Mouse (Mus musculus): ENCODE results near the gene Ank3.

Gene Ank3

DNA sequence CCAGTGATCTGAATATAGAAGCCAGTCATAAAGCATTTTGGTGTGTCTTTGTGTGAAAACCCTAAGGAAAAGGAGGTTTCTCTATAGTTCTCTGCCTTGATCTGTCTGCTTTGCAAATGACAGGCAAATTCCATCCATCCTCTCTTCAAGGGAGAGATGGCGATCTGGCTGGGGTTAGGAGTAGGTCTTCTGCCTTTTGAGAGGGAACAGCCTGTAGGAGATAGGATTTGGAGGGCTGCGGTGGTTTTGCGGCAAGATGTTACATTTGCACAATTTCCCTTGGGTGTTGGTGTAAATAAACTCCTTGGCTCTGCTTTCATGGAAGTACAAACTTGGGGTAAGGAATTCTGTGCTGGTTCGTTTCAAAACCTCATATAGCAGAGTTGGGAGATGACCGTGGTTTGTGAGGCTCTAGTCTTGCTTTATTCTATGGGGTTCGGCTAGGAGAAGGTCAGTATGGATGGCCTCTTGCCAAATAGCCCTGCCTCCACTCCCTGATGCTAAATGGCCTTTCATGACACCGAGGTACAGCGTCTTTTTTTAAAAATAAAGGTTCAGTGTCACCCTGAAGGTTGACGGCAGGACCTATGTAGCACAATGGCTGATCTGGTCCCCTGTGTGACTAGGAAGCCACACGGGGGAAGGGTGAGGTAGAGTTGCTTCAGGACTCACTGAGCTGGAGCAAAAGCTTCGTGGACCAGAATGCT is 309.4 kb downstream of the Ank3 start:
- H3K36me3 ChIP-seq (ENCODE audit: insufficient read depth, low read length): no peaks in the 10 kb centered on the region
- no peak overlapping the region for H3K4me3 ChIP-seq (replicated peaks; ENCODE audit: low read length)
- H3K9me3 ChIP-seq (ENCODE audit: low read length): no peaks in the 10 kb centered on the region
- peaks cover 3% of the 10 kb centered on the region for H3K27me3 ChIP-seq (ENCODE audit: insufficient read depth, low read length)
- peaks cover 8% of the 10 kb centered on the region for H3K4me1 ChIP-seq (replicated peaks; ENCODE audit: low read depth, low read length)
- no peak for TF ChIP-seq CTCF (conservative IDR thresholded peaks at IDR 0.05; ENCODE audit: low read length)
- no peak for TF ChIP-seq POU5F1 (IDR thresholded peaks at IDR 0.05; ENCODE audit: borderline replicate concordance, low read length)
- no peak for TF ChIP-seq NANOG (IDR thresholded peaks at IDR 0.05; ENCODE audit: borderline replicate concordance, low read length)

DNA sequence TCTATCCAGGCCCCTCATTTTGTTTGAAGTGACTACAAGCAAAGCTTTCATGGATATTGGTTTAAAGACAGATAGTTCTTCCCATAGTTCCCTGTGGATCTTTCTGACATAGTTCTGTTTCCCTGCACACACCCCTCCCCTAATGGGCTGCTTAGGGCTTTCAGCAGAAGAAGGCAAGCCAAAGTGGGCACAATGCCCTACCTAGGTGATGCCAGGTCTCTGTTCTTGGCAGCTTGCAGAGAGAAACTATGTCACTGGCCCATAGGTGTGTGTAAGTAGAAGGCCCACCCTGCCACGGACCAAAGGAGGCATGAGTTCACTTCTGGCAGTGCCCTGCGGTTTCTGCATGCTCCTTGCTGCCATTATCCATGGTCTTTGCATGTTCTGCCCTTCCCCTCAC is 311.1 kb downstream of the Ank3 start:
- Histone ChIP-seq H3K9me3 (ENCODE audit: low read length) (no peaks in the 10 kb centered on the region), H3K27me3 (ENCODE audit: insufficient read depth, low read length) (peaks cover 3% of the 10 kb centered on the region), H3K36me3 (ENCODE audit: insufficient read depth, low read length) (no peaks in the 10 kb centered on the region), H3K4me1 (replicated peaks; ENCODE audit: low read depth, low read length) (peaks cover 8% of the 10 kb centered on the region), H3K4me3 (replicated peaks; ENCODE audit: low read length) (no peak overlapping the region)
- TF ChIP-seq POU5F1 (IDR thresholded peaks at IDR 0.05; ENCODE audit: borderline replicate concordance, low read length): no peak
- no peak for TF ChIP-seq NANOG (IDR thresholded peaks at IDR 0.05; ENCODE audit: borderline replicate concordance, low read length)
- TF ChIP-seq CTCF (conservative IDR thresholded peaks at IDR 0.05; ENCODE audit: low read length): no peak

DNA sequence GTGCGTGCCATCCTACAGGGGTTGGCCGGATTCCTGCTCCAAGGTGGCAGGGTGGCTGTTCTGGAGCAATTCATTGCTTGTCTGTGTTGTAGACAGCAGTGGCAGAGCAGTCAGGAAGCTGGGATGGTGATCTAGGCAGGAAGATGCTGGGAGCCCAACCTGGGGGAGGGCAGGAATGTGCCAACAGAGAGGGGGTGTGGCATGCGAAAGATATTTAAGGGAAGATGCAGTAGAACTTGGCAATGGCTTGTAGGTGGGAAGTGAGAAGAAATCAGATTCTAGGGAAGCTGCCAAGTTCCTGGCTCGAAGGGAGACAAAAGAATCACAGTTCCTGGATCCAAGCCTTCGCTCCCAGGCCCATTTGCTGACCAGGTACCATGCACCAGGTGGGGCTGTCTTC is 312.2 kb downstream of the Ank3 start:
- Histone ChIP-seq H3K27me3 (ENCODE audit: insufficient read depth, low read length) (peaks cover 3% of the 10 kb centered on the region), H3K4me3 (replicated peaks; ENCODE audit: low read length) (no peak overlapping the region), H3K9me3 (ENCODE audit: low read length) (no peaks in the 10 kb centered on the region), H3K4me1 (replicated peaks; ENCODE audit: low read depth, low read length) (peaks cover 8% of the 10 kb centered on the region), H3K36me3 (ENCODE audit: insufficient read depth, low read length) (no peaks in the 10 kb centered on the region)
- no peak for TF ChIP-seq POU5F1 (IDR thresholded peaks at IDR 0.05; ENCODE audit: borderline replicate concordance, low read length)
- no peak for TF ChIP-seq NANOG (IDR thresholded peaks at IDR 0.05; ENCODE audit: borderline replicate concordance, low read length)
- TF ChIP-seq CTCF (conservative IDR thresholded peaks at IDR 0.05; ENCODE audit: low read length): no peak

DNA sequence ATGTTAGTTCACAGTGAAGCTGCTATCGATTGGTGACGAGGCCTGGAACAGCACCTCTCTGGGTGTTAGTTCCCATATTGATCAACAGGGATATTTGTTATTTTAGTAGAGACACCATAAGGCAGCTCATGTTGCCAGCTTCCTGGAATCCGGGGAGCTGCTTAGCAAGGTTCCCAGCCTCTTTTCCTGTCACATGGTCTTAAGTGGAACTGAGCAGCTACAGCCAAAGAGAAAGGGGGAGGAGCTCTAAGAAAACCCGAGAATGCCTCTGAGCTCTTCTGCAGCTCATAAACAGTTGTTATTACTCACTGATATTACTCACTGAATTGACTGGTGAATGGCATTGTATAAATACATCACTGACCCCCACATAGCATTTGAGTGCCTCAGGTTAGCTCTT is 318.3 kb downstream of the Ank3 start:
- Histone ChIP-seq H3K9me3 (ENCODE audit: low read length) (no peaks in the 10 kb centered on the region), H3K27me3 (ENCODE audit: insufficient read depth, low read length) (no peaks in the 10 kb centered on the region), H3K36me3 (ENCODE audit: insufficient read depth, low read length) (no peaks in the 10 kb centered on the region), H3K4me3 (replicated peaks; ENCODE audit: low read length) (no peak overlapping the region), H3K4me1 (replicated peaks; ENCODE audit: low read depth, low read length) (no peaks in the 10 kb centered on the region)
- TF ChIP-seq NANOG (IDR thresholded peaks at IDR 0.05; ENCODE audit: borderline replicate concordance, low read length) (no peak), POU5F1 (IDR thresholded peaks at IDR 0.05; ENCODE audit: borderline replicate concordance, low read length) (no peak), CTCF (conservative IDR thresholded peaks at IDR 0.05; ENCODE audit: low read length) (no peak)

DNA sequence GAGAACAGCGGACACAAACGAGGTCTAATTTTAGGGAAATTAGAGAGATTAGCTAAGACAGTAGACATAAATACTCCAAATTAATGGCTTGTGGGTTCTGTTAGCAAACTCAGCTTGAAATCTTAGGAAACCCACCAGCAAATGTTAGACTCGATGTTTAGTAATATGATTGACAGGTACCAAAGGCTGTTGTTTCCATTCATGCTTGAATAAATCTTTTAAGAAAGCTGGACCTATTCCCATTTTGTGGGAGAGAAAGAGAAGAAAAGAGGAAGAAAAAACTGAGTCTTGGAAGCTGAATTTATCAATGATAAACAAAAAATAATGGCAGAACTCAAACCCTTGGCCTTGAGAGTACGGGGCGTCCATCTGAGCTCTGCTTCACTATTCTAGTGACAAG is 320.8 kb downstream of the Ank3 start:
- Histone ChIP-seq H3K4me3 (replicated peaks; ENCODE audit: low read length) (no peak overlapping the region), H3K27me3 (ENCODE audit: insufficient read depth, low read length) (no peaks in the 10 kb centered on the region), H3K9me3 (ENCODE audit: low read length) (no peaks in the 10 kb centered on the region), H3K36me3 (ENCODE audit: insufficient read depth, low read length) (no peaks in the 10 kb centered on the region), H3K4me1 (replicated peaks; ENCODE audit: low read depth, low read length) (no peaks in the 10 kb centered on the region)
- TF ChIP-seq POU5F1 (IDR thresholded peaks at IDR 0.05; ENCODE audit: borderline replicate concordance, low read length) (no peak), NANOG (IDR thresholded peaks at IDR 0.05; ENCODE audit: borderline replicate concordance, low read length) (no peak), CTCF (conservative IDR thresholded peaks at IDR 0.05; ENCODE audit: low read length) (no peak)

DNA sequence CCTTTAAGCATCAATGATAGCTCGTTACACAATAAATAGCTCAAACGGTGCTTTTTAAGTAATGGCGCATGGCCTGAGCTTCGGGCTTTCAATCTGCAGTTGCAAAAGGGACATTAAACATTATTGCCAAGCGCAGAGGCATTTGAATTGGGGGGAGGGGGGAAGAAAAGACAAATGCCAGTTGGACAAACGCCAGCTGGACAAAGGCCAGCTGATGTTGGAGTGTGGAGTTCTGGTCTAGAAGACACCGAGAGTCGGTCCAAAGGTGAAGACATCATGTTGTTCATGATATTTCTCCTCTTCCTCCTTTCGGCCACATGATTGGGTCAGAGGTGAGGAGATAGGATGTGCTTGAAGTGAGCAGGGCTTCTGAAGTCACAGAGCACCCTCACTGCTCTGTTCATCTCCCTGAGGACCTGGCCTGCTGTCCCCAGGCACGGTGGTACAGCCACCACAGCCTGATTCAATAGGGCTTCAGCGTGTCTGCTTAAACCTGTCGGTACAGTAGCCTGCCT is 321.4 kb downstream of the Ank3 start:
- no peak for TF ChIP-seq NANOG (IDR thresholded peaks at IDR 0.05; ENCODE audit: borderline replicate concordance, low read length)
- TF ChIP-seq POU5F1 (IDR thresholded peaks at IDR 0.05; ENCODE audit: borderline replicate concordance, low read length): no peak
- no peak for TF ChIP-seq CTCF (conservative IDR thresholded peaks at IDR 0.05; ENCODE audit: low read length)
- Histone ChIP-seq H3K36me3 (ENCODE audit: insufficient read depth, low read length) (no peaks in the 10 kb centered on the region), H3K4me3 (replicated peaks; ENCODE audit: low read length) (no peak overlapping the region), H3K9me3 (ENCODE audit: low read length) (no peaks in the 10 kb centered on the region), H3K27me3 (ENCODE audit: insufficient read depth, low read length) (no peaks in the 10 kb centered on the region), H3K4me1 (replicated peaks; ENCODE audit: low read depth, low read length) (no peaks in the 10 kb centered on the region)

DNA sequence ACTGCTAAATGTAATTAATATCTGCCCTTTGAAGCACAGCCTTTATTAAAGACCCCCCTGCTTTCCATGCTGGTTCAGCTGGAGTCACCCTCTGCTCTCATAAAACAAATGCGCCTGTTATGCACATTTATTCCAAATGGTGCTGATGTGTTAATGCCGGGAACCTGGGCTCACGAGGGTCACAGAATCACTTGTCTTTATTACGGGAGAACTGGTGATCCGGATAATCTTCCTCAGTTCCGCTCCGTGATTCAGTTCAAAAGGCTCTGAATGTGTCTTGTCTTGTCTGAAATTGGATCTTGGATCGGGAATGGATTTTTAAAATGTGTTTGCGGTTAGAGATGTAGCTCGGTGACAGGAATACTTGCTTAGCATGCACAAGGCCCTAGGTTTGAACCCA is 321.9 kb downstream of the Ank3 start:
- Histone ChIP-seq H3K4me1 (replicated peaks; ENCODE audit: low read depth, low read length) (no peaks in the 10 kb centered on the region), H3K36me3 (ENCODE audit: insufficient read depth, low read length) (no peaks in the 10 kb centered on the region)
- TF ChIP-seq NANOG (IDR thresholded peaks at IDR 0.05; ENCODE audit: borderline replicate concordance, low read length) (no peak), POU5F1 (IDR thresholded peaks at IDR 0.05; ENCODE audit: borderline replicate concordance, low read length) (no peak), CTCF (conservative IDR thresholded peaks at IDR 0.05; ENCODE audit: low read length) (no peak)

DNA sequence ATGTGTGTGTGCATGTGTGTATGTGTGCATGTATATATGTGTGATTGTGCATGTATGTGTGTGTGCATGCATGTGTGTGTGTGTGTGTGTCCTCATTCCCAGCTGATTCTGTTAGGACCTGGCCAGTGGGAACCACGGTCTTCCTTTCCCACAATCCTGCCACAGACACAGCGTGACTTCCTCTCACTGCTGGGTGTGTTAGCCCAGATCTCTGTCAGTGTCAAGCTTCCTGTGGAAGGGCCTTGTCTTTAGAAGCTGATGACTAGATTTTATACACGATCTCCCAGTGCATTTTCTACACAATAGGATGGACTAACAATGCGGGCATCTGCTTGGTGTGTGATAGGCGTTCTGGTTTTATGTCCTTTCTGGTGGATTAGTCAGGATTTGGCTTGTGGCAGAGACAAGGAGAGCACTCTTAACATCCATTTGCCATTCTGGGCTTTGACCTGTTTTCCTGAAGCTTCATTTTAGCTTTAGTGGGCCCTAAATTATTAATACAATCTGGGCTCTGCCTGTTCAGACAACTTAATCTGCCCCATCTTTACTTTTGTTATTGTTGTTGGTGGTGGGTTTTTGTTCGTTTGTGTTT is 322.4 kb downstream of the Ank3 start:
- TF ChIP-seq NANOG (IDR thresholded peaks at IDR 0.05; ENCODE audit: borderline replicate concordance, low read length) (no peak), POU5F1 (IDR thresholded peaks at IDR 0.05; ENCODE audit: borderline replicate concordance, low read length) (no peak), CTCF (conservative IDR thresholded peaks at IDR 0.05; ENCODE audit: low read length) (no peak)
- Histone ChIP-seq H3K4me3 (replicated peaks; ENCODE audit: low read length) (no peak overlapping the region), H3K36me3 (ENCODE audit: insufficient read depth, low read length) (no peaks in the 10 kb centered on the region), H3K9me3 (ENCODE audit: low read length) (no peaks in the 10 kb centered on the region), H3K27me3 (ENCODE audit: insufficient read depth, low read length) (no peaks in the 10 kb centered on the region), H3K4me1 (replicated peaks; ENCODE audit: low read depth, low read length) (no peaks in the 10 kb centered on the region)

More for the DNA sequence above, 321.9 kb downstream of the Ank3 start:
- Histone ChIP-seq H3K9me3 (ENCODE audit: low read length) (no peaks in the 10 kb centered on the region), H3K4me3 (replicated peaks; ENCODE audit: low read length) (no peak overlapping the region), H3K27me3 (ENCODE audit: insufficient read depth, low read length) (no peaks in the 10 kb centered on the region)

Data from E14TG2a.4 (cell line).